Mouse (Mus musculus): ENCODE data around the gene 1700057G04Rik.

1700057G04Rik gene

GRCm38 (mm10) chr9:92385831-92386230 is 76.7 kb downstream of the 1700057G04Rik start:
- DNase-seq (ENCODE audit: low read depth, low spot score) = no peak

GRCm38 (mm10) chr9:92386871-92387270 is 77.7 kb downstream of the 1700057G04Rik start:
- no peak for DNase-seq (ENCODE audit: low read depth, low spot score)

- DNase-seq (ENCODE audit: low read depth, low spot score) = no peak
Observed at GRCm38 (mm10) chr9:92387404-92387803, 78.2 kb downstream of the 1700057G04Rik start.

- DNase-seq (ENCODE audit: low read depth, low spot score) = no peak
Observed at GRCm38 (mm10) chr9:92402628-92403027, 93.5 kb downstream of the 1700057G04Rik start.
